Mouse (Mus musculus): ENCODE data around the gene Slc27a1. TPM values are rescaled to one million over a fixed set of nuclear protein-coding genes. Genes with fewer than 3 reads are reported as not detected.

Gene Slc27a1
- polyA plus RNA-seq, 1 experiment from 2014 or later, result 29.4 TPM

DNA sequence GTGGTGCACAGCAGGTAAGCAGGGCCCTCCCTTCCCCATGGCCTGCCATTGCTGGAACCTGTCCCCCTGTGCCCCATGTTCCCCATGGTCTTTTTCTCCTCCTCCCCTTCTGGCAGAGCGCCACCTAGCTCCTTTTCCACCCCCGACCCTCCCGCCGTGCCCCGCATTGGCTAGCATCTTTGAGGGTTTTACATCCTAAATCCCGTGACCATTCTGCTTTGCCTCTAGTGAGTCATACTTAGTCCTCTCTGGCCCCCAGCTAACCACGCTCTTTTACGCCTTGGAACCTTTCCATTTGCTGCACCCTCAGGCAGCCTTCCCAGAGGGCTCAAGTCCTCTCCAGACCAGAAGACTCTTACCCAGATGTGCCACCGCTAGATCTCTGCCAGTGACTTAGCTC lies 11.5 kb downstream of the Slc27a1 start:
- WGBS, result 61% methylated on average over 9 of the region's 9 CpGs
- H3K4me3 ChIP-seq (ENCODE audit: low read depth, low read length), result no peak overlapping the region
- no peak overlapping the region for H3K4me2 ChIP-seq (replicated peaks; ENCODE audit: low read depth, low read length)
- no peak overlapping the region for H3K9ac ChIP-seq (replicated peaks; ENCODE audit: low read depth, low read length)
- H3K27me3 ChIP-seq (ENCODE audit: control insufficient read depth, insufficient read depth, low read length), result no peaks in the 10 kb centered on the region
- no peaks in the 10 kb centered on the region; the same call in 1 of the 2 replicates for H3K36me3 ChIP-seq (ENCODE audit: control insufficient read depth, insufficient read depth, low read length)
- no peak for ATAC-seq (ENCODE audit: insufficient number of reproducible peaks, insufficient read depth, low FRiP score, low read depth)
- H3K4me1 ChIP-seq (ENCODE audit: control insufficient read depth, insufficient read depth, low read length), result no peaks in the 10 kb centered on the region
- no peaks in the 10 kb centered on the region for H3K9me3 ChIP-seq (ENCODE audit: control insufficient read depth, low read depth, low read length)
- H3K27ac ChIP-seq (ENCODE audit: low read length), result no peak overlapping the region

DNA sequence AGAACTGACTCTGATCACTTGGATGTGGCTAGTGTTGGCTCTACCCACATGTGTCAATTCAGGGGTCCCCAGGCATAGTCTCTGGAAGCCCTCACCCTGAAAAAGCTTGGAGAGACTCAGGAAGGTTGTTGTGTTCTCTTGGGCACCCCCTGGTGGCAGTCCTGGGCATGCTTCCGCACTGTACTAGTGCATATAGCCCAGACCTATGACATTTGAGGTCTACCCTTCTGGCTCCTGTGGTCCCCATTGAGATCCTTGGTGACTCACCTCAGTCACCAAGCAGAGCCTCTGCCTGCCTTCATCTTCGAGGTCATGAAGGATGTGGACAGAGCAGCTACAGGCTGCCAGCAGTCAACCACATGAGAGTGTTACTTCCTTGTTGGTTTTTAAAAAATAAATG lies 18.2 kb downstream of the Slc27a1 start:
- H3K27ac ChIP-seq (ENCODE audit: low read length), result no peak overlapping the region
- H3K27me3 ChIP-seq (ENCODE audit: control insufficient read depth, insufficient read depth, low read length), result no peaks in the 10 kb centered on the region
- H3K36me3 ChIP-seq (ENCODE audit: control insufficient read depth, insufficient read depth, low read length), result peaks cover 5% of the 10 kb centered on the region
- H3K4me2 ChIP-seq (replicated peaks; ENCODE audit: low read depth, low read length), result no peak overlapping the region
- WGBS, result 64% methylated on average over 2 of the region's 2 CpGs
- ATAC-seq (ENCODE audit: insufficient number of reproducible peaks, insufficient read depth, low FRiP score, low read depth), result no peak
- H3K4me1 ChIP-seq (ENCODE audit: control insufficient read depth, insufficient read depth, low read length), result peaks cover 6% of the 10 kb centered on the region; the same call in 1 of the 2 replicates
- no peak overlapping the region for H3K9ac ChIP-seq (replicated peaks; ENCODE audit: low read depth, low read length)
- H3K9me3 ChIP-seq (ENCODE audit: control insufficient read depth, low read depth, low read length), result no peaks in the 10 kb centered on the region
- no peak overlapping the region for H3K4me3 ChIP-seq (ENCODE audit: low read depth, low read length)

DNA sequence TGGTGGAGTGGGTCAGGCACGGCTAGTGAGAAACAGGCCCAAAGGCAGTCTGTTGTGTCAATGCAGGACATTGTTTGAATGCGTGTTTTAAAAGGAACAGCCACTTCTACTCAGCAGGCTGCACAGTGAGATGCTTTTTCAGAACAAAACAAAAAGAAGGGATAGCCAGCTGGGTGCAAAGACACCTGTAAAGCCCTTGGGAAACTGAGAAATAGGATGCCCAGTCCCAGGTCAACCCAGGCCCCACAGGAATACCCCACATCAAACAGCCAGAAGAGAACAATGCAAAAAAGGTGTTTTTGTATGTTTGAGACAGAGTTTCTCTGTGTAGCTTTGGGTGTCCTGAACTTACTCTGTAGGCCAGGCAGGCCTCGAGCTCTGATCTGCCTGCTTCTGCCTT lies 20.1 kb downstream of the Slc27a1 start:
- H3K36me3 ChIP-seq (ENCODE audit: control insufficient read depth, insufficient read depth, low read length), result peaks cover 5% of the 10 kb centered on the region
- no peak overlapping the region for H3K4me3 ChIP-seq (ENCODE audit: low read depth, low read length)
- H3K4me2 ChIP-seq (replicated peaks; ENCODE audit: low read depth, low read length), result no peak overlapping the region
- no peak for ATAC-seq (ENCODE audit: insufficient number of reproducible peaks, insufficient read depth, low FRiP score, low read depth)
- H3K4me1 ChIP-seq (ENCODE audit: control insufficient read depth, insufficient read depth, low read length), result peaks cover 16% of the 10 kb centered on the region; the same call in 1 of the 2 replicates
- WGBS, result 69% methylated on average over 3 of the region's 3 CpGs
- no peak overlapping the region for H3K9ac ChIP-seq (replicated peaks; ENCODE audit: low read depth, low read length)
- no peaks in the 10 kb centered on the region for H3K27me3 ChIP-seq (ENCODE audit: control insufficient read depth, insufficient read depth, low read length)
- no peak overlapping the region for H3K27ac ChIP-seq (ENCODE audit: low read length)
- no peaks in the 10 kb centered on the region for H3K9me3 ChIP-seq (ENCODE audit: control insufficient read depth, low read depth, low read length)

DNA sequence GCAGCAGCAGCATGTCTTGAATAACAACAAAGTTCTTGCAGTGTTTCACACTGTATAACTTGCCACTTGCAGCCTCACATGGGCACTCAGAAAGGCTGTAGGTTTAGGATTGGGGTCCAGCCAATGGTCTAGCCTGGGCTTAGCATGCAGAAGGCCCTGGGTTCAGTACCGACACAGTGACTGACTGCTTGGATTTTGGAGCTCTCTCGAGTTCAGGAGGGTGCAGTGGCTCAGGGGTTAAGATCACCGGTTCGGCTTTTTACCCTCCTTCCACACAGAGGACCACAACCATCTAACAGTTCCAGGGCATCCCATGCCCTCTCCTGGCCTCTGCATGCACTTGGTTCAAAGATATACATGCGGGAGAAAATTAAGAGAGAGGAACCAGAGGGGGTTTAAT lies 22.3 kb downstream of the Slc27a1 start:
- Histone ChIP-seq H3K4me2 (replicated peaks; ENCODE audit: low read depth, low read length) (peak overlapping the region; percentile 80), H3K36me3 (ENCODE audit: control insufficient read depth, insufficient read depth, low read length) (peaks cover 6% of the 10 kb centered on the region), H3K9ac (replicated peaks; ENCODE audit: low read depth, low read length) (peak overlapping the region; percentile 89; the same call in 1 of the 2 replicates), H3K9me3 (ENCODE audit: control insufficient read depth, low read depth, low read length) (no peaks in the 10 kb centered on the region), H3K4me3 (ENCODE audit: low read depth, low read length) (peak overlapping the region; percentile 90), H3K4me1 (ENCODE audit: control insufficient read depth, insufficient read depth, low read length) (peaks cover 18% of the 10 kb centered on the region; the same call in 1 of the 2 replicates), H3K27me3 (ENCODE audit: control insufficient read depth, insufficient read depth, low read length) (no peaks in the 10 kb centered on the region), H3K27ac (ENCODE audit: low read length) (no peak overlapping the region; the same call in 1 of the 2 replicates)
- WGBS, result 14% methylated on average over 5 of the region's 5 CpGs
- ATAC-seq (ENCODE audit: insufficient number of reproducible peaks, insufficient read depth, low FRiP score, low read depth), result no peak

DNA sequence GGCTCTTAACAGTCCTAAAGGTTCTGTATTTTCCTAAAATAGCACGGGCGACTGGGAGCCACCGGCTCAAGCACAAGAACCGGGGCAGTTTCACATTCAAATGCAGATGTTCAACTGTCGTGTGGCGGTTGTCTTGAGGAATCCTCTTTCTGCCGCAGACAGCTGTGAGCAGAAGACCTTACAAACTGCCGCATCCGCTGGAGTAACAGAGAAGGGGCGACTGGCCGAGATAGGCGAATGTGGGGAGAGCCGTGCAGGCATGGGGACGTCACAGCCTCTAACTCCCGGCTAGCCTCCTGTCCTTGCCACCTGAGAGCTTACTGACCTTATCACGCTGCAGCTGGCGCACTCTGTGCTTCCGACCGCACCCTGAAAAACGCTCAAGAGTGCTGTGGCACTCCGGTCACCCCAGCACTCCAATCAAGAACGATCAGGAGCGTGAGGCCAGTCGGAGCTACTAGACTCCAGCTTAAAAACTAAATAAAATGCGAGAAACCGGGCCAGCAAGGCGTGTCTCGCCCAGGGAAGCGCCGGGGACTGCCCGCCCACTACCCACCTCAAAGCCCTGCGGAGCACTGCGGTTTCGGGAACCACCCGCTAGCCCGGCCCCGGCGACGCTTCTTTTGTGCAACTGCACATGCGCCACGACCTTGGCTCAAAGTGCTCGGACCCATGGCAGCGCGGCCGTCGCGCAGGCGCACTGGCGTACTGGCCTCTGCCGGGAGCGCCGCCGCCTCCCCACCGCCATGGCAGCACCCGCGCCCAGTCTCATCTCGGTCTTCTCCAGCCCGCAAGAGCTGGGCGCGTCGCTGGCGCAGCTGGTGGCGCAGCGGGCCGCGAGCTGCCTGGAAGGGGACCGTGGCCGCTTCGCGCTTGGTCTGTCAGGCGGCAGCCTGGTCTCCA lies 23.0 kb downstream of the Slc27a1 start, which contains the start of gene Pgls:
Pgls (plus strand) TSS at position 706 of the 903 bp plus-strand sequence.
- H3K4me3 ChIP-seq (ENCODE audit: low read depth, low read length), result peak within 1 kb of the TSS; percentile 90
- H3K36me3 ChIP-seq (ENCODE audit: control insufficient read depth, insufficient read depth, low read length), result peaks cover 6% of the 10 kb centered on the region
- ATAC-seq (ENCODE audit: insufficient number of reproducible peaks, insufficient read depth, low FRiP score, low read depth), result peak; percentile 84
- peak within 1 kb of the TSS; percentile 80 for H3K4me2 ChIP-seq (replicated peaks; ENCODE audit: low read depth, low read length)
- no peaks in the 10 kb centered on the region for H3K27me3 ChIP-seq (ENCODE audit: control insufficient read depth, insufficient read depth, low read length)
- WGBS, result under 1% methylated on average over 68 of the region's 71 CpGs
- peak within 1 kb of the TSS; percentile 89 for H3K9ac ChIP-seq (replicated peaks; ENCODE audit: low read depth, low read length)
- peaks cover 18% of the 10 kb centered on the region; the same call in 1 of the 2 replicates for H3K4me1 ChIP-seq (ENCODE audit: control insufficient read depth, insufficient read depth, low read length)
- H3K9me3 ChIP-seq (ENCODE audit: control insufficient read depth, low read depth, low read length), result no peaks in the 10 kb centered on the region
- H3K27ac ChIP-seq (ENCODE audit: low read length), result peak within 1 kb of the TSS; percentile 97

DNA sequence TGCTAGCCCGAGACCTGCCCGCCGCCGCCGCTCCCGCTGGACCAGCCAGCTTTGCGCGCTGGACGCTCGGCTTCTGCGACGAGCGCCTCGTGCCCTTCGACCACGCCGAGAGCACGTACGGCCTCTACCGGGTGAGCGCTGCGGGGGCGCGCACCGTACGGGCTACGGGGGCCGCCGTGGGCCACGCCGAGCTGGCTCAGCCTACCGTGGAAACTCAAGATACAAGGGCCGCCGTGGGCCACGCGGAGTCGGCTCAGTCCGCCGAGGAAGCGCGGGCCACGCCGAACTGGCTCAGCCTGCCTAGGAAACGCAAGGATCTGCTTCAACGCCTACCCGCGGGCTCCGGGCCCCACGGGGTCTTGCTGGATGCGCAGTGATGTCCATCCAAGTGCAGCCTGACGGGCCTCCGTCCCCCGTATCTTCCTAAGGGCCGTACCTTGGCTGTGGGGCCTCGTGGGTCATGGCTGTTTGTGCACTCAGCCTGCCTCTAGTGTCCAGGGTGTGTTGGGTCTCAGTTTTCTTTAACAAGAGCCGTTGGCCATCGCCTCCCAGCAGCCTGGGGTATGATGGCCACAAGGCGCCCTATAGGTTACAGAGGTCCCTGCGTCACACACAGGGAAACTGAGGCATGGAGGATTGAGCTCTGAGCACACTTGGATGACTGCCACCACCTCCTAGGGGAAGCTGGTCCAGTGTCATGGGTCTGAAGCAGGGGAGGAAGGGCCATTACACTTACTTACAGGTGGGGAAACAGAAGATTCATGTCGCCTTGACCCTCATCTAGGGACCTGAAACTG lies 23.9 kb downstream of the Slc27a1 start:
- peak overlapping the region; percentile 90 for H3K4me3 ChIP-seq (ENCODE audit: low read depth, low read length)
- no peaks in the 10 kb centered on the region for H3K9me3 ChIP-seq (ENCODE audit: control insufficient read depth, low read depth, low read length)
- 4% methylated on average over 60 of the region's 60 CpGs for WGBS
- ATAC-seq (ENCODE audit: insufficient number of reproducible peaks, insufficient read depth, low FRiP score, low read depth), result peak; percentile 68
- peak overlapping the region; percentile 80 for H3K4me2 ChIP-seq (replicated peaks; ENCODE audit: low read depth, low read length)
- H3K27ac ChIP-seq (ENCODE audit: low read length), result peak overlapping the region; percentile 97
- H3K4me1 ChIP-seq (ENCODE audit: control insufficient read depth, insufficient read depth, low read length), result peaks cover 18% of the 10 kb centered on the region; the same call in 1 of the 2 replicates
- peak overlapping the region; percentile 89 for H3K9ac ChIP-seq (replicated peaks; ENCODE audit: low read depth, low read length)
- peaks cover 6% of the 10 kb centered on the region for H3K36me3 ChIP-seq (ENCODE audit: control insufficient read depth, insufficient read depth, low read length)
- H3K27me3 ChIP-seq (ENCODE audit: control insufficient read depth, insufficient read depth, low read length), result no peaks in the 10 kb centered on the region

DNA sequence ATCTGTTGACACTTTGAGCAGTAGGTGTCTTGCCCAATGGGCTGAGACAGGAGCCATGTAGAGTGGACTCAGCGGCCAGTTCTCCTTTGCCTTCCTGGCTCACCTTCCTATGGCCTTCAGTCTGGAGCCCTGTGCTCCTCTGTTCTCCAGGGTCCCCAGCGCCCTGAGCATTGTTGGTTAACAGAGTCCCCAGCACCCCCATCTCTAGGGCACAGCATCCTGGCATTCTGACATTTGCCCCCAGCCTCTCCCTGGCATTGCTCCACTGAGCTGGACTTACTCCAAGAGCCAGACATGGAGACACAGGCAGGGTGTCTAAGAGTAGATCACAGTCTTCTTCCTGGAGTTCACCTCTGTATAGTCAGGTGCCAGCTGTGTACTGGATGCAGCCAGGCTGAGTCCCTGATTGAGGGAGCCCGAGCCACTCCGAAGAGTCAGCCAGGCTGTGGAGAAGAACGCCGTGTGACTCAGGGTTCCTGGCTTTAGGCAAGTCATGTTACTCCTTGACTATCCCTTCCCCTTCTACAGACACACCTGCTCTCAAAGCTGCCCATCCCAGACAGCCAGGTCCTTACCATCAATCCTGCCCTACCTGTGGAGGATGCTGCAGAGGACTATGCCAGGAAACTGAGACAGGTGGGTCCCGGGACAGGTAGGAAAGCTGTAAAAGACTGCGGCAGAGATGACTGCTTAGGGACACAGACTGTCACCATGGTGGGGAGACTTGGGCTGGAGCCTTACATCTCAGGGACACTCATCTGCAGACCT lies 25.1 kb downstream of the Slc27a1 start:
- Histone ChIP-seq H3K4me2 (replicated peaks; ENCODE audit: low read depth, low read length) (no peak overlapping the region; the same call in 1 of the 2 replicates), H3K9ac (replicated peaks; ENCODE audit: low read depth, low read length) (0 out of 2 replicates have a peak overlapping the region, but pooled peaks have one; percentile 6), H3K27me3 (ENCODE audit: control insufficient read depth, insufficient read depth, low read length) (no peaks in the 10 kb centered on the region), H3K4me3 (ENCODE audit: low read depth, low read length) (peak overlapping the region; percentile 90; the same call in 1 of the 2 replicates), H3K9me3 (ENCODE audit: control insufficient read depth, low read depth, low read length) (no peaks in the 10 kb centered on the region), H3K4me1 (ENCODE audit: control insufficient read depth, insufficient read depth, low read length) (peaks cover 18% of the 10 kb centered on the region; the same call in 1 of the 2 replicates), H3K36me3 (ENCODE audit: control insufficient read depth, insufficient read depth, low read length) (peaks cover 6% of the 10 kb centered on the region), H3K27ac (ENCODE audit: low read length) (no peak overlapping the region)
- ATAC-seq (ENCODE audit: insufficient number of reproducible peaks, insufficient read depth, low FRiP score, low read depth), result no peak
- 92% methylated on average over 8 of the region's 8 CpGs for WGBS
